Mouse (Mus musculus): ENCODE measurements around the gene Pip4p1. TPM values are rescaled to one million over a fixed set of nuclear protein-coding genes. Genes with fewer than 3 reads are reported as not detected.
"Not testable (repeated sequence)": the region's sequence is repeated elsewhere in the genome, so short reads cannot be mapped to it uniquely, and the experiment has no call there.

Gene Pip4p1
- polyA plus RNA-seq (2015; fragmentation: Nextera tagmentation; extraction: Ambion mirVana) = 90.2 and 103 TPM in 2 replicates

- Histone ChIP-seq H3K4me3 (peak within 1 kb of the TSS; percentile 99), H3K36me3 (peaks cover 36% of the 10 kb centered on the region), H3K4me1 (replicated peaks) (peaks cover 50% of the 10 kb centered on the region), H3K27ac (replicated peaks) (peak within 1 kb of the TSS; percentile 89), H3K9ac (peak within 1 kb of the TSS; percentile 99), H3K4me2 (peak within 1 kb of the TSS; percentile 90), H3K27me3 (no peaks in the 10 kb centered on the region), H3K9me3 (no peaks in the 10 kb centered on the region)
- ATAC-seq (ENCODE audit: low read depth) = peak; percentile 99
- WGBS = under 1% methylated on average over 66 of the region's 68 CpGs
Measured at GRCm38 (mm10) chr14:50930754-50931492, at the start of gene Pip4p1, which contains the start of gene Pnp. Gene Pip4p1, minus strand, starts transcription at chr14:50930856. Gene Pnp, plus strand, starts transcription at chr14:50931082.

DNA sequence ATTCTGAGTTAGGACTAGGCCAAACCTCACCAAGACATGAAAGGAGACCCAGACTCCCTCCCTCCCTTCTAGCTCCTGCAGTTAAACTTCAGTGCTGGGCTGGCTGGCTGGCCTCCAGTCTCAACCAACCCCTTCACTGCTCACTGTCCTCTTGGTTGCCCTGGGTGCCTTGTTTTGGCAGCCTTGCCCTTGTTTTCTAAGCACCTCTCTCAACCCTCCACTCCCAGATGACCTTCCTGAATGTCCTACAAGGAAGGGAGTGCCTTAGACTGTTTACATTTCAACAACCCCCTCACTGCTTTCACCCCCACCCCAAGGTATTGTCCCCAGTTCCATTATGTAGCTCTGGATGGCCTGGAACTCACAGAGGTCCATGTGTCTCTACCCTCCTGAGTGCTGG is 49.0 kb upstream of the Pip4p1 start:
- Histone ChIP-seq H3K9ac (no peak overlapping the region), H3K4me1 (replicated peaks) (peaks cover 7% of the 10 kb centered on the region; the same call in 1 of the 2 replicates), H3K4me2 (no peak overlapping the region), H3K27me3 (no peaks in the 10 kb centered on the region), H3K27ac (replicated peaks) (no peak overlapping the region), H3K36me3 (no peaks in the 10 kb centered on the region), H3K4me3 (no peak overlapping the region), H3K9me3 (no peaks in the 10 kb centered on the region)
- ATAC-seq (ENCODE audit: low read depth) = no peak

DNA sequence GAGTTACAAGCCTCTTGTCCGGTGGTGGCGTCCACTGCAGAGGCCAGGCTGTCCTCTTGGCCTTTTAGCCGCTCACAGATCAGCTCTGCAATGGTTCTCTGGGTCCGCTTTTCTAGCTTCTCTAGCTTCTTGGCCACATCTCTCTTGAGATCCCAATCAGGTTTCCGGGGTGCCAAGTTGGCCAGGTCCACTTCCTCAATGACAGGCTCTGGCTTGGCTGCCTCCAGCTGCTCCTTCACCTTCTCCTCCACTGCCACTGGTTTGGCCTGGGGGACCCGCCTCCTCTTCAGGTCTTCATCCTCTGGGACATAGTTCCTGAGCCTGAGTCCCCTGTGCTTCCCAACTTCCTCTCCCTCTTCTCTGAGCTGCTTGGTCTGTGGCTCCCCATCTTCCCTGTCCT is 47.8 kb upstream of the Pip4p1 start:
- not testable (repeated sequence) for H3K27me3 ChIP-seq; H3K4me2 ChIP-seq; H3K9me3 ChIP-seq; H3K9ac ChIP-seq; H3K36me3 ChIP-seq; H3K4me1 ChIP-seq (replicated peaks); ATAC-seq (ENCODE audit: low read depth); H3K27ac ChIP-seq (replicated peaks); H3K4me3 ChIP-seq
- 92% methylated on average over 6 of the region's 6 CpGs for WGBS

DNA sequence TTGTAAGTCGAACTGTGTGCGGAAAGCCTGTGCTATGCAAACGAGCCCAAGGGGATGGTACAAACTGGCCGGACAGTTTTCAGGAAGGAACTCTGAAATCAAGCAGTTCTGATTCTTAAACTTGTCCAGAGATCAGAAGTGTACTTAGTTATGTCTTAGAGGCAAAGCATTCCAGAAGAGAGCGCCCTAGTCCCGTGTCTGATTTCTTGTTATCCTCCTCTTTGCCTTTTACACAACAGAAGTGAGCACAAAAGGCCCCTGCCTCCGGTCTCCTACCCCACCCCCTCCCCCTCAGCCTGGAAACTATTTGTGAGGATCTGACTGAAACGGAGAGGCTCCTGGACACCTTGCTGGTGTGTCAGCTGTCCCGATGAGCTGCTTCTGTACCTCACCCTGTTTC is 46.0 kb upstream of the Pip4p1 start:
- peaks cover 7% of the 10 kb centered on the region; the same call in 1 of the 2 replicates for H3K4me1 ChIP-seq (replicated peaks)
- no peaks in the 10 kb centered on the region for H3K9me3 ChIP-seq
- H3K4me3 ChIP-seq = no peak overlapping the region
- no peak for ATAC-seq (ENCODE audit: low read depth)
- H3K4me2 ChIP-seq = peak overlapping the region; percentile 17; the same call in 1 of the 2 replicates
- H3K36me3 ChIP-seq = no peaks in the 10 kb centered on the region
- H3K27ac ChIP-seq (replicated peaks) = no peak overlapping the region
- WGBS = 20% methylated on average over 9 of the region's 9 CpGs
- no peaks in the 10 kb centered on the region for H3K27me3 ChIP-seq
- H3K9ac ChIP-seq = no peak overlapping the region

GRCm38 (mm10) chr14:50975001-50975400 is 44.3 kb upstream of the Pip4p1 start:
- Histone ChIP-seq H3K4me3 (no peak overlapping the region), H3K27ac (replicated peaks) (no peak overlapping the region), H3K27me3 (no peaks in the 10 kb centered on the region), H3K36me3 (no peaks in the 10 kb centered on the region), H3K4me2 (no peak overlapping the region), H3K9me3 (no peaks in the 10 kb centered on the region), H3K4me1 (replicated peaks) (peaks cover 9% of the 10 kb centered on the region), H3K9ac (no peak overlapping the region)
- WGBS = 63% methylated on average over 5 of the region's 5 CpGs
- ATAC-seq (ENCODE audit: low read depth) = no peak

- H3K4me3 ChIP-seq = no peak overlapping the region
- peaks cover 20% of the 10 kb centered on the region for H3K4me1 ChIP-seq (replicated peaks)
- no peak overlapping the region for H3K27ac ChIP-seq (replicated peaks)
- no peaks in the 10 kb centered on the region for H3K36me3 ChIP-seq
- H3K4me2 ChIP-seq = no peak overlapping the region
- H3K9me3 ChIP-seq = no peaks in the 10 kb centered on the region
- no peak for ATAC-seq (ENCODE audit: low read depth)
- WGBS = 50% methylated on average over 4 of the region's 4 CpGs
- no peaks in the 10 kb centered on the region for H3K27me3 ChIP-seq
- no peak overlapping the region for H3K9ac ChIP-seq
Measured at GRCm38 (mm10) chr14:50973700-50974099, 43.0 kb upstream of the Pip4p1 start.

- H3K9ac ChIP-seq; H3K36me3 ChIP-seq; H3K27me3 ChIP-seq; H3K4me3 ChIP-seq; ATAC-seq (ENCODE audit: low read depth); H3K4me2 ChIP-seq; H3K27ac ChIP-seq (replicated peaks); H3K9me3 ChIP-seq: not testable (repeated sequence)
- H3K4me1 ChIP-seq (replicated peaks) = peaks cover 23% of the 10 kb centered on the region
- WGBS = 96% methylated on average over 5 of the region's 5 CpGs
Measured at GRCm38 (mm10) chr14:50973054-50973453, 42.4 kb upstream of the Pip4p1 start.

DNA sequence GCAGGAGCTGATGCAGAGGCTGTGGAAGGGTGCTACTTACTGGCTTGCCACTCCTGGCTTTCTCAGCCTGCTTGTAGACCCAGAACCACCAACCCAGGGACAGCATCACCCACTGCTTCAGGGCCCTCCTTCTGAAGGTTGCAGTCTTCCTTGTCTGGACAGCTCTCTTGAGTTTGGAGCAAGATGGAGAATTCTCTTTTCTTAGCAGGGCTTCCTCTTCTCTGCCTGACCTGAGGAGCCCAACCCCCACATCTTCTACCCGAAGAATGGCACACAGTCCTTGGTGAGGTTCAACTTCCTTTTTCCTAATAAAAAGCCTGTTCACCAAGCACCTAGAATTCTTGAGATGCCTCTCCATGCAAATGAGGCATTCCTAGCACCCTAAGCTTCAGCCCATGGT is 40.2 kb upstream of the Pip4p1 start:
- no peaks in the 10 kb centered on the region for H3K27me3 ChIP-seq
- ATAC-seq (ENCODE audit: low read depth) = no peak
- peaks cover 16% of the 10 kb centered on the region for H3K4me1 ChIP-seq (replicated peaks)
- H3K4me2 ChIP-seq = no peak overlapping the region
- WGBS = 70% methylated on average over 1 of the region's 1 CpGs
- no peaks in the 10 kb centered on the region for H3K36me3 ChIP-seq
- no peaks in the 10 kb centered on the region for H3K9me3 ChIP-seq
- no peak overlapping the region for H3K4me3 ChIP-seq
- H3K9ac ChIP-seq = no peak overlapping the region
- H3K27ac ChIP-seq (replicated peaks) = no peak overlapping the region

DNA sequence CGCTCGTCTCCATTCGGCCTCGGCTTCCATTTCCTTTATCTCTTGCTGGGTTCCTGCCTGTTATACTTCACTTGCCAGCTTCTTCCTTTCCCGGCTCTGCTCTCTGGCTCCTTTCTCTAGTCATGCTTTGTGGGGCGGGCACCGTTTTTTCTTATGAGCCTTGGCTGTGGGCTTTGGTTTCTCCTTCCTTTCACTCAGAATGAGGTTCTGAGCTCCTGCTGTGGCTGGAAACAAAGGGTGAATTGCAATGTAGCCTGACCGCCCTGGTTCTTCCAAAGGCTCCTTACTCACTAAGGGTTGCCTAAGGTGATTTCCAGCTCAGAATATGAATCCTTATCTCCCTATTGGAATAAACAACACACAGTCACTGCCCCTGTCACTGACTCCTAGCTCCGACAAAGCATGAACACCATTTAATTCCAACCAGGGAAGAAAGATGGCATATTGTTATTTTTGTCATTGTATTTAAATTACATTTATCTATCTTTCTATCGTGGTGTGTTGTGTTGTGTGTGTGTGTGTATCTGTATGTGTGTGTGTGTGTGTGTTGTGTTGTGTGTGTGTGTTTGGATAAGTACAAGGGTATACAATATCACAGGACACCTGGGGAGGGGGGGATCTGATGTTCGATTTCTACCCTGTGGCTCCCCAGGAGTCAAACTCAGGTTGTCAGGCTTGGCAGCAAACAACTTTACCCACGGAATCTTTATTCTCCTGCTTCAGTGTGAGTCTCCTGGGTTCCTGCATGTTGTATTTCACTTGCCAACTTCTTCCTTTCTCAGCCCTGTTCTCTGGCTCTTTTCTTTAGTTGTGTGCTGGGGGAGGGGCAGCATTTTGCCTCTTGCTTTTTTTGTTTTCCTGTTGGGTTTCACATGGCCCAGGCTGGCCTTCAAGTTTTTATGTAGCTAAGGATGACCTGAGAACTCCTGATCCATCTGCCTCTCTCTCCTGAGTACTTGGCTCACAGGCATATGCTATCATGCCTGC is 39.2 kb upstream of the Pip4p1 start:
- Histone ChIP-seq H3K36me3 (no peaks in the 10 kb centered on the region), H3K27me3 (no peaks in the 10 kb centered on the region), H3K27ac (replicated peaks) (no peak overlapping the region), H3K4me2 (peak overlapping the region; percentile 18; the same call in 1 of the 2 replicates), H3K9me3 (no peaks in the 10 kb centered on the region), H3K4me3 (no peak overlapping the region), H3K4me1 (replicated peaks) (peaks cover 16% of the 10 kb centered on the region), H3K9ac (no peak overlapping the region)
- peak; percentile 61; the same call in 1 of the 2 replicates for ATAC-seq (ENCODE audit: low read depth)
- 16% methylated on average over 12 of the region's 12 CpGs for WGBS

GRCm38 (mm10) chr14:50969041-50969440 is 38.4 kb upstream of the Pip4p1 start:
- H3K9me3 ChIP-seq = no peaks in the 10 kb centered on the region
- H3K4me2 ChIP-seq = peak overlapping the region; percentile 18; the same call in 1 of the 2 replicates
- H3K27me3 ChIP-seq = no peaks in the 10 kb centered on the region
- H3K27ac ChIP-seq (replicated peaks) = no peak overlapping the region
- no peaks in the 10 kb centered on the region for H3K36me3 ChIP-seq
- peaks cover 16% of the 10 kb centered on the region for H3K4me1 ChIP-seq (replicated peaks)
- H3K4me3 ChIP-seq = no peak overlapping the region
- ATAC-seq (ENCODE audit: low read depth) = no peak
- WGBS = 7% methylated on average over 1 of the region's 1 CpGs
- no peak overlapping the region for H3K9ac ChIP-seq

- H3K27ac ChIP-seq (replicated peaks) = no peak overlapping the region
- no peaks in the 10 kb centered on the region for H3K9me3 ChIP-seq
- peaks cover 16% of the 10 kb centered on the region for H3K4me1 ChIP-seq (replicated peaks)
- no peak overlapping the region for H3K4me2 ChIP-seq
- H3K4me3 ChIP-seq = no peak overlapping the region
- no peaks in the 10 kb centered on the region for H3K36me3 ChIP-seq
- no peak for ATAC-seq (ENCODE audit: low read depth)
- H3K9ac ChIP-seq = no peak overlapping the region
- H3K27me3 ChIP-seq = no peaks in the 10 kb centered on the region
- WGBS = 63% methylated on average over 5 of the region's 5 CpGs
Measured at GRCm38 (mm10) chr14:50968216-50968980, 37.7 kb upstream of the Pip4p1 start.
